Mouse (Mus musculus) cerebellum, adult 18-20 months (tissue): Measurements from ENCODE around the gene Elp5.
A peak's percentile ranks its signal among the peaks of the same experiment; 100 is the strongest.
"Not testable (repeated sequence)": the region's sequence is repeated elsewhere in the genome, so short reads cannot be mapped to it uniquely, and the experiment has no call there.

Source experiments
- DNase-seq, 2 experiments: peaks; one replicate each; pipeline ENCODE4 v3.0.0; 2021

Elp5 gene

DNA sequence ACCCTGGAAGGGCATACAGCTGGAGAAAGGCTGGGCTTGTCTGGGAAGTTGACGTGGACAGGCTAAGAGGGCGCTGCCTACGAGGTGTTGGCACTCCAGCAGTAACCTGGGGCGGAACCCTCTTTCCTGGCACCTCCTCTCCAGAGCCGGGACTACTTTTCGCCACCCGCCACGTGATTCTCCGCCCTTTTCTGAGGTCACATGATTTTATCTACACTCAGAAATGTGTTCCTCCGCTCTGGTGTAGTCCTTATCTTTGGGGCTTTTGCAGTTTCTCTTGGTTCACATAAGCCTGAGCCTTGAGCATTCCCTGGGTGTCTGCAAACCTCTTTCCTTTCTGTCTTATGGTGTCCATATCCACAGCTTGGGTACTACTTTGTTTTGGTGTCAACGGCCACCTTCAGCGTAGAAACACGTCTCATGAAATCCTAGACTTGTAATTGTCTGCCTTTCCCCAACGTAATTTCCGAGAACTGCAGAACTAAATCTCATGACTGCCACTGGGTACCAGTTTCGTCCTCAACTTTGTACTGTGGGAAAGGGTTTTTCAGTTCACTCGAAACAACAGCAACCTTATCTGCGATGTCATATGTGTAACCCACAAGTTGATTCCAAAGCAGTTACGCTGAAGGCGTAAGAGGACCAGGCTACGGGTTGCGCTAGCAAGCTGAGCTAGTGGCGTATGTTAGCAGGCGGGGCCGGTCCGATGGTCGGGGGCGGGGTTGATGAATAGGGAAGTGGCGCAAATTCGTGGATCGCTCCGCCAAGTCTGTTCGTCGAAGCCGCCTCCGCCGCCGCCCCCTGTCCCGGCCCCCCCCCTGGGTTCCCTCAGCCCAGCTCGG, 8.8 kb upstream of the Elp5 start, which contains the start of gene Gabarap:
TSS of gene Gabarap (plus strand) at position 294 of the 842 bp plus-strand sequence.
- peak; percentile 95 for DNase-seq

DNA sequence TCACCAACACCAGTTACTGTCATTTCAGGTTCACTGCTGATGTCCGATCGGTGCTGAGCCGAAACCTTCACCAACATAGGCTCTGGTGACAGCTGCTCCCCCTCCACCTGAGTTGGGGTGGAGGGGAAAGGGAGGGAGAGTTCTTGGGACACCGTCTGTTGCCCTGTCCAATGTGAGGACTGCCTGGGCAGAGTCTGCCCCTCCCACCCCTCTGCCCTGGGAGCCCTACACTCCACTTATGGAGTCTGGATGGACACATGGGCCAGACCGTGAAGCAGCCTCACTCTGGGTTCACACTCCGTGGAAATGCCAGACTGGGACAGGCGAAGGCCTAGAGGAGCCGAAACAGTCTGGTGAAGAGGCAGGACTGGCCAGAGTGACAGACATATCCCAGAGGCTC, 7.6 kb upstream of the Elp5 start:
- no peak for DNase-seq

DNA sequence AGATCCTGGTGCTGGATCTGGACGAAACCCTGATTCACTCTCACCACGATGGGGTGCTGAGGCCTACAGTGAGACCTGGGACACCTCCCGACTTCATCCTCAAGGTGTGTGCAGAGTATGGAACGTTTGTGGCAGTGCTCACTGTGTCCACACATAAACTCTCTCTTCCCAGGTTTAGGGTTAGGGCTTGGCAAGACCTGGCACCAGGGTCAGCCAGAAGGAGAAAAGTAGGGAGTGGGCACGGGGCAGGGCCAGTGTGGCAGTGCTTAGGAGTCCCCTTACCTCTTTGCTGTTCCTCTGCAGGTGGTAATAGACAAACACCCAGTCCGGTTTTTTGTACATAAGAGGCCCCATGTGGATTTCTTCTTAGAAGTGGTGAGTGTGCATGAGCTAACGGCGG, 2.1 kb upstream of the Elp5 start:
- DNase-seq = no peak

DNA sequence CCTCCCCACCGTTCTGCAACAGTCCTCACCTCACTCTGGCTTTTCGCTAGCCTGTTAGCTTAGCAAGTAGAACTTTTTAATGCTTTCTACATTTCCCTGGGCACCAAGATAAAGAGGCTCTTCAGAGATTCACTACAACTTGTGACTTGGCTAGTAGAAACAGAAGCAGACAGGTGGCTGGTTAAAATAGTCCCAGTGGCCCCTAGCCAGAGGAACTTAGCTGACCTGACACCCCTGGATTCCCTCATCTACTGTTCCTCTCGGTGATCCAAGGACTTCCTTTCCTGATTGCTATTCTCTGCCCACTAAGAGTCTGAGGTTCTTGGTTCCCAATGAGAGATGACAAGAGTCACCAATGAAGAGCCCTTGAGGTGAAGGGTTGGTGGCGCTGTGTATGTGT, 1.1 kb upstream of the Elp5 start:
- DNase-seq = no peak

DNA sequence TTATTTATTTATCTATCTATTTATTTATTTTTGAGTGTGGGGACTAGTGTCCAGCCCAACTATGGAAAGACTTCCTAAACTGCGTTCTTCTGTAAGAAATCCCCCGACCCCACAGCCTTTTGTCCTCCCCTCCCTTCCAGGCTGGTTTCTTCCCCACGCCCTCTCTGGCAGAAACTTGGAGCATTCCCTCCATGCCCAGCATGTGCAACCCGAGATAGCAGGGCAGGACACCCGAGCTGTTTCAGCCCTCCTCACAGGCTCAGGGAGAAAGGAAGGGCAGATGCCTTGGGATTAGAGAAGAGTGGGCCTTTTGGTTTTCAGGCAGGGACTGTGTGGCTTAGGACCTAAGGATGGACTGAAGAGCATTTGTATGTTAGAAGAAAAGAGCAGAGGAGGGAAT, 560 bp upstream of the Elp5 start:
- peak in 1 of 2 experiments; percentile 1 for DNase-seq

DNA sequence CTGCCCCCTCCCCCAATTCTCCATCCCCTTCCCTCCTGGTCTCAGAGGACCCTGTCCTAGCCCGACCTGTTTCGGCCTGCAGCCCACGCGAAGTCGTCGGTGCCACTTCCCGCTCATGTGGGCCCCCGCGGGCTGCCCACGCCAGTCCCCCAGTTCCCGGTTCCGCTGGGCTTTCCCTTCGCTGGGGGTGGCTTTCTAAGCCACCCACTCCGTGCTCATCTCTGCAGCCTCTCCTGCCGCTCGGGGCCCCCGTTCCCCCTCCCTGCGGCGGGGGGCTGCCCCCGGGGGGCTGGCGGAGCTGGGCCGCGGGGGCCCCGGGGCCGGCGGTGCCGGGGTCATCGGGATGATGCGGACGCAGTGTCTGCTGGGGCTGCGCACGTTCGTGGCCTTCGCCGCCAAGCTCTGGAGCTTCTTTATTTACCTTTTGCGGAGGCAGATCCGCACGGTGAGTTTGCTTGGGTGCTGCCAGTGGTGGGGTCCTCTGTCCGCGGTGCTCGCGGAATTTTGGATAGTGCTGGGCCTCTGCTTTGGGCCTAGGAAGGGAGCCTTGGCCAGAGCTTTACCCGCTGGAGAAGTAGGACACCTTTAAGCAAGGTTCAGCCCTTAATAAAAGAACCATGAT, 1.1 kb downstream of the Elp5 start, which contains the start of gene Ctdnep1:
TSS of gene Ctdnep1 (plus strand) at position 16 of the 622 bp plus-strand sequence.
- peak; percentile 27 to 42 for DNase-seq

DNA sequence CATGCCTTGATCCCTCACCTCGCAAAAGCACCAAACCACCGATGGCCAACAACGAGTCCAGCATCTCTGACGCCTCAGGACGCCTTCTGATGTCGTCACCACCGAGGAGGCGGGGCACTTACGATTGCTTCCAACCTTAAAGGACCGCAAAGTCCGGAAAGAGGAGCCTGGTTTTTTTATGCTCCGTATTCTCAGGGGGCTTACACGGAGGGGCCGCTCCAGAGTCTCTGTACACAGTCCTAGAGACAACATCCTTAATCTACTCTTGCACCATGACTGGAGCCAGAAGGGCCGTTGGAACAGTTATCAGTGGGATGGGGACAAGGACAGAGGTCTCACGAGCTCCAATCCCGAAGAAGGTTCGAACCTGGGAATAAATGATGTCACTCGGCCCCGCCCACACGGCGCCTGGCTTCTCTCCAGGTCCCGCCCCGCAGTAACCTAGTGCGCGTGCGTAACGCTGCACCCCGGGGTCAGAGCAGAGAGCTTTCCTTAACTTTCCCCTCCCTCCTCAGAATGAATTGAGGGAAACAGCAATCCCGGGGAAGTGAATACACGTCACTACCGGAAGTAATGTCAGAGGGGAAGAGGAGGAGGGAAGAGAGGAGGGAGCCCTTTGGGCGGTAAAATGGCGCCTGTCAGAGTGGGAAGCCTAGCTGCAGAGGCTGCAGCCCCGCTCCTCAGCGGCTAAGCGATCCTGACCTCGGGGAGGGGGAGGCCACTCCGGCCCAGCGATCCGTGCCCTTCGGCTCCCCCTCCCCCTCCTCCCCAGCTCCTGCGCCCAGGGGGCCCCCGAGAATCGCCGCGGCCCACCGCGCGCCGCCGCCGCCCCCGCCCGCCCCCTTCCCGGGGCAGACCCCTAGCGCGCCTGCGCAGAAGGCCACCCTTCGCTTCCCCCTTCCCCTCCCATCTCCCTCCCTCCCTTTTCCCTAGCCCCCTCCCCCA, 1.8 kb downstream of the Elp5 start:
- peak; percentile 93 to 99 for DNase-seq

DNA sequence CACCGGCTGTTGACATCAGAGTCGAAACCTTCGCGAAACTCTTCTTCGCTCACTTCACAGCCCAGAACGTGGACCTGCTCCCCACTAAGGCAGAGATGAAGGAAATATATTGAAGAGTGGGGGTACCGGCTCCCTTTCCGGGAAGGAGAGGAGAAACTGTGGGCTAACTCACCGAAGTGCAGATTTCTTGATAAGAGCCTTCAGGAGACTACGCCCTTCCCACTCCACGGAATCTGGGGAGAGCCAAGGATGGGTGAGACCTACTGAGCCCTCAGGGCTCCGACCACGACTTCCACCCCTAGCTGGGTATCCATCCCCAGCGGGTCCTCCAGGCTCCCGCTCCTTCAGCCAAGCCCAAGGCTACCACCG, 2.5 kb downstream of the Elp5 start:
- no peak for DNase-seq

DNA sequence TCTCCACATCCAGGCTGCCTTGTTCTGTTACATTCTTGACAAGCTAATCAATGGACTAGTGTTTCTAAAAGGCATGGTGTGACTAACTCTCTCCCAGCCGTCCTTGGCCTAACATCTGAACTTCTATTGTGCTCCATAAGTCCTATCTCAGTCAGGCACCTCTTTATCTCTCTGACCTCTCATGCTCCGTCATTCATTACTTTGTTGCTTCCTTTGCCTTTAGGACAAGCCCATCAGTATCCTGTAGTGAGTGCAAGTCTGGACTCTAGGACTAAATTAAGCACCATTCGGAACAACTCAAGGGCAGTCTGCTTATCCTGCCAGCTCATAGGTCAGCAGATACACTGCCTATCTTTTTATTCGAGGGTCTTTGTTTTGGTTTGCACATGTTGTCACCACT, 6.0 kb downstream of the Elp5 start:
- no peak for DNase-seq

DNA sequence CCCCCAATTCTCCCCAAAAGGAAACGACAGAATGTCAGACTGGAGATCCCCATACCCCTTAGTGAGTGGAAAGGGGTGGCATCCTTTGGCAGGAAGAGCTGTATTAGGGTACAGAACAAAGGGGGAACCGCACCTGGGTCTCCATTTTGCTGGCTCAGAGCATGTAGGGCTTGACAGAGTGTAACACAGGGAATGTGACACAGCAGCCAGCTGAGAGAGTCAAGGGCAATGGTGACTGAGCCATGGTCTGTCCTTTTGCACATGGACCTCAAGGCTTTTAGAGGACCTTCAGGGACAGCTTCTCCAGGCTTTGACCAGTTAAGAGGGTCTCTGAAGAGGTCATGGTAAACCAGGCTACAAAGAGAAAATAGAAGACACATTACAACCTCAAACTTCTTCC, 7.4 kb downstream of the Elp5 start:
- DNase-seq = no peak

DNA sequence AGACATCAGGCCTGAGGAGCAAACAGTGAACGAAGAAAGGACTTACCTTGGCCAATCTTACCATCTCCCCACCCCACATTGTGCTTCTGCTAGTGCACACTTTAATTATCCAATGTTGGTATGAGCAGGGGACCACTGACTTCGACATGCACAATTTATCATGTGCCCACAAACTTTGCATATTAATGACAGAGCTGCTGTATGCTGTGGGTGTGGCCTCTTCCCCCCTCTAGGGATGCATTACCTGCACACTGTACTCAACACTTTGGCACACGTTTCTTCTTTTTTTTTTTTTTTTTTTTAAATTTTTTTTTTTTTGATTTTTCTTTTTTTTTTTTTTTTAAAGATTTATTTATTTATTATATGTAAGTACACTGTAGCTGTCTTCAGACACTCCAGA, 11.5 kb downstream of the Elp5 start:
- no peak for DNase-seq

DNA sequence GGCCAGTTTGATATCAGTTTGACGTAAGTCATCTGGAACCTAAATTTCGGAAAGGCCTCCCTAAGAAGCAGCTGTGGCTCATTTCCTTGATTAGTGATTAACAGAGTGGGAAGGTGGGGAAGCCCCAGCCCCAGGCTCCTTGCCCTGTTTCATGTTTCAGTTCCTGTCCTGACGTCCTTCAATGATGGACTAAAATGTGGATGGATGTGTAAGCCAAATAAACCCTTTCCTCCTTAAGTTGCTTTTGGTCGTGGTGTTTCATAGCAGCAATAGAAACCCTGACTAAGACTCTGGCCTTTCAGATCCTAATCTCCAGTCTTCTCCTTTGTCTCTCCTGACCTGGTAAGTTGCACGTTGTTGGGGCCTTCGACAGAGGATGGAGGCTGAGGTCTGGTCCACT, 12.1 kb downstream of the Elp5 start:
- no peak for DNase-seq

DNA sequence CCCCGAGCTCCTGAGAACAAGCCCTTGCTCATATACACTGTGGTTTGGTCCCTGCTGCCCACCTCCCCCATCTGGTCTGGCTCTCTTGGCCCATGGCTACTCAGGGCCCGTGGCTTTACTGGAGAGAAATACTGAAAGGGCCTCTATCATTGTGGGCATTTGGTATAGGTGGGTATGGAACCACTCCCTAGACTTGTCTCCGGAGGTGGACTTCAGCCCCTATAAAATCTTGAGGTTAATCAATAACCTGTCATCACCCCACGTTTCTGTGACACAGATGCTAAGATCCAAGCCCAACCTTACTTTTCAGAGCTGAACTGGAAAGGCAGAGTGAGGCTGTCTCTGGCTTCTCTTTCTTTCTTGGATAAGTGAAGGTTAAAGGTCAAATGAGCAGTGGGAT, 13.5 kb downstream of the Elp5 start:
- DNase-seq = no peak

DNA sequence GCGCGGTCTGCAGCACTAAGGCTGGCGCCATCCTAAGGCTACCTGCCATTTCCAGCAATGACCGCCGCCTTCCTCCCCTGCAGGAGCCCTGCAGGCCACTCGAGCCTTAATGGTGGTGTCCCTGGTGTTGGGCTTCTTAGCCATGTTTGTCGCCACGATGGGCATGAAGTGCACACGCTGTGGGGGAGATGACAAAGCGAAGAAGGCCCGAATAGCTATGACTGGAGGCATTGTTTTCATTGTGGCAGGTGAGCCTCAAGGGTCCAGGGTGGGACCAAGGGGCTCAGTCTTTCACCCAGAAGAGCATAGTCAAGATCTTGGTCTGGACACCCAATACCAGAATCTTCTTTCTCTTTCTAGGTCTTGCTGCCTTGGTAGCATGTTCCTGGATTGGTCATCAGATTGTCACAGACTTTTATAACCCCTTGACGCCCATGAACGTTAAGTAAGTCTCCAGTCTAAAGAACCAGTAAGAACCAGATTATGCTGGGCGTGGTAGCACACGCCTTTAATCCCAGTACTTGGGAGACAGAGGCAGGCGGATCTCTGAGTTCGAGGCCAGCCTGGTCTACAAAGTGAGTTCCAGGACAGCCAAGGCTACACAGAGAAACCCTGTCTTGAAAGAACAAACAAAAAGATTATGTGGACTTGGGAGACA, 15.3 kb downstream of the Elp5 start:
- DNase-seq = no peak

DNA sequence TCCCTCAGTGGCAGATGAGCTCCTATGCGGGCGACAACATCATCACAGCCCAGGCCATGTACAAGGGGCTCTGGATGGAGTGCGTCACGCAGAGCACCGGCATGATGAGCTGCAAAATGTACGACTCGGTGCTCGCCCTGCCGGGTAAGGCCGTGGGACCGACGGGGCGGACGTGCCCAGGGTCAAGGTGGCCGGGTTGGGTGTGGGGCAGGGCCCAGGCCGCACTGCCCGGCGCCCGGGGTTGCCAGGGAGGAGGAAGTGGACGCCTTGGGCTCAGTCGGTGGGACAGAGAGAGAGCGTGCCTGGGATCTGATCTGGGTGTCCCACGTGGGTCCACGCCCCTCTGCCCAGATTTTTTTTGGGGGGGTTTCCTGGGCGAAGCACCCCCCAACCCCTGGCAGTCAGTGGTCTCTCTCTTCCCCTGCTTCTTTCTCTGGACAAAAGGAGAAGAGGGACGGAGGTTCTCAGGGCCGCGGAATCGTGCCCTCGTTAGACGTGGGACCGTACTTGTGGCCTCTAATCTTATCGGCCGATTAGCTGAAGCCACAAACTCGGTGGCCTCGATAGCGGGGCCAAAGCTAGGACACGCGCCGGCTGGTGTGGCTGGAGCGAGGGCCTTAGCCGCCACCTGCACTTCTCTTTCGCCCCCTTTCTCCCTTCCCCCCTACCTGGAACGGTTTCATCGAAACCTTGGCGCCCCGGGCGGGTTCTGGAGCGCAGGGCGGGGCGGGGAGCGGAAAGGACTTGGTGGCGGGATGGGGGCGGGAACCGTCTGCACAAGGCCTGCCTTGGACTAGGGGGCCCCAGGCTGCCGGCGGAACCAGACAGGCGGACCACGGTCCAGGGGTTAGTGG, 16.1 kb downstream of the Elp5 start:
- DNase-seq = no peak

DNA sequence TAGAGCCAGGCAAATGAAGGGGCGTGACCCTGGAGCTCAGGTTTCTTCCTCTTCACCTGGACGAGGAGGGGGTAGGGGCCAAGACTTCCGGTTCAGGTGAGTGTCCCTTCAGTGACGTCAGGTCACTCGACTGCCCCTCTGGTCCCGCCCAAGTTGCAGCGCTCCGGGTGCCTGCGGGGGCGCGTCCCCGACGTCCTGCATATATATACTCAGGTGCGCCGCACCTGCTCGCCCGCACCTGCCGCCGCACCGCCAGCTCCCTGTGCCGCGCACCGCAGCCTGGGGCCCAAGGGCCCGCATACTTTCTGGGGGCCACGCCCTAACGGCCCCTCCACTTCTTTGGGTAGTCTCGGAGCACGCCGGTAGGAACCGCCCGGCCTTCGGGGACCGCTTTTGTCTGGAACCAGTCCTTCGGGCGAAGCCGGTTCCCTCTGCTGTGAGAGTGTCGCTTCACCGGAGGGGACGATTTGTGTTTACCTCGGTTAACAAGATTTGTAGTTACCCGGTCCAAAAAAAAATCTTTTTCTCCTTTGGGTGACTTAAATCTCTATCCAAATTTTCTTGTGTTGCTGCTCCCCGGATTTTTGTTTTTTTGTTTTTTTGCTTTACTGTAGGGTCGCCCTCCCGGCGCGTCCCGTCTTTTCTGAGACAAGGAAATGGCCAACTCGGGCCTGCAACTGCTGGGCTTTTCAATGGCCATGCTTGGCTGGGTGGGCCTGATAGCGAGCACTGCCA, 16.9 kb downstream of the Elp5 start:
- DNase-seq = no peak

DNA sequence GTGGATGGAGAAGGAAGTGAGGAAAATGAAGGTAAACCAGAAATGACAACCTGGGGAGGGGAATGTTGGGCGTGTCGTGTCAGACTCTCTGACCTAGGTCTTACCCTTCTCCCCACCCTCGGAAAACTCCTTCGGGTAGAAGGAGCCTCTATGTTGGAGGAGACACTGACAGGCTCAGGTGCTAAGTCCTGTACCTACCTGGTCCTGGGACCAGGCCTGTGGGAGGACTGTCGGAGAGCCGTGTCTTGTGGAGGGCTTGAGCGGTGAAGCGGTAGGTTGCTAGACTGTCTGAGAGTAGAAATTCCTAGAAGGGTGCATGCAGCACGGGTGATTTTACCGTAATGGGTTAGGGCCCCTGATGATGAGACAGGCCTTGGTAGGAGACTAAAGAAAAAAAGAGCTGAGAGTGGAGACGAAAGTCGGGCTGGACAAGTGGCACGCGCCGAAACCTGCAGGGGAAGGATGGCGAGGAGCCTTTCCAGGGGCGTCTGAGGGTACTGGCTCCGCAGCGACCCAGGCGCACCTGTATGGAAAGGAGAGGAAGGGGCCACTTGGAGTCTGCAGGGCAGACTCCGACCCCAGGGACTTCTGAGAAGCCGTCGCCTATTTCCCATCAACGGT, 17.6 kb downstream of the Elp5 start, which contains the start of gene Cldn7:
TSS of gene Cldn7 (plus strand) at position 130 of the 621 bp plus-strand sequence.
- no peak for DNase-seq

DNA sequence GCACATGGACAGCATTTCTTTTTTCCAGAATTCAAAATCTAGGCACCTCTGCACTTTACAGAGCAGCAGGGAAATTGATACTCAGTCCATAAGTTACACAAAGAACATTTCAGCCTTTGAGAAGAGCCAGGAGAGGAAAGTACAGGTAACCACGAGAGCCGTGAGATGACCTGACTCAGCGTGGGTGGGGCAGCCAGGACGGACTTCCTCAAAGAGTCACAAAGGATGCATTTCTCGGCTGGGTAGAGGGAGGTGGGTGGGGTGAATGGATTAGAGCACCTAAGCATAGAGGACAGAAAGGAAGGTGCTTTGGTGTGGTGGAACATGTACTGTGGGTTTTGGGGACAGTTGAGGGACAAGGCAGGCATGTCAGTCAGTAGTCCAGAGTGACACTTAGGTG, 20.5 kb downstream of the Elp5 start:
- no peak for DNase-seq

DNA sequence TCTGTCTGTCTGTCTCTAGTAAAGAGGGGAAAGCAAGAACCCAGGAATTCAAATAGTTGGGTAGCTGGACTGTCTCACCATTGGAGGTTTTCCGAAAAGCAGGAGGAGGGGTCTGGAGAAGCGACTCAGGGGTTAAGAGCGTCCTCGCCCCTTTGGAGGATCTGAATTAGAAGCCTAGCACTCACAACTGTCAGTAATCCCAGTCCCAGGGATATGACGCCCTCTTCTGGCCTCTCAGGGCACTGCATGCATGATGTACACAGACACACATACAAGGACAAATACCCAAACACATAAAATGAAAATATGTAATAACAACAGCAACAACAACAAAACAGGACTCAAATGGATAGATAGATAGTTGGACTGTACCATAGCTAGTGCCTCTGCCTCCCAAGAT, 21.7 kb downstream of the Elp5 start:
- DNase-seq = no peak

DNA sequence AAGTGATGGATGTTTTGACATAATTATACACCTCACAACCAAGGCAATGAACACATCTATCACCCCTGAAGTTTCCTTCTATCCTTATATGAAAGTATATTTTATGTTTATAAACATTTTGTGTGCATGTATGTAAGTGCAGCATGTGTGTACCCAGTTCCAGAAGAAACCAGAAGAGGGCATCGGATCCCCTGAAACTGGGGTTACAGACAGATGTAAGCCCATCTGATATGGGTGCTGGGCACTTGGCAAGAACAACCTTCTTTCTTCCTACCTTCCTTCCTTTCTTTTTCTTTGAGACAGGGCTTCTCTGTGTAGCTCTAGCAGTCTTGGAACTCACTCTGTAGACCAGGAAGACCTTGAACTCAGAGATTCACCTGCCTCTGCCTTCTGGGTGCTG, 26.1 kb downstream of the Elp5 start:
- no peak for DNase-seq

DNA sequence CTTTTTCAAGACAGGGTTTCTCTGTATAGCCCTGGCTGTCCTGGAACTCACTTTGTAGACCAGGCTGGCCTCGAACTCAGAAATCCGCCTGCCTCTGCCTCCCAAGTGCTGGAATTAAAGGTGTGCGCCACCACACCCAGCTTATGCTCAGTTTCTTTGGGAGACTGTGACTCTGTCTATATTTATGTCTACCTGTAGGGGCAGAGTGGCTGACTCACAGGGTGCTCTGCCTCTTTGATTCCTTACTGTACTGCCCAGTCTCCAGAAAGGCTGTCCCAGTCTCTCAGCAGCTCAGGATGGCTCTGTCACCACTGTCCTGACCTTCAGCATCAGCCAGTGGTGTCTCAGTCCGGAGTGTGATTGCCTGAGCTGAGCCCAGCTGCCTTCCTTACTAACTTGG, 26.7 kb downstream of the Elp5 start:
- not testable (repeated sequence) for DNase-seq
